Mouse (Mus musculus): ENCODE measurements around the gene Il6. TPM values are rescaled to one million over a fixed set of nuclear protein-coding genes. Genes with fewer than 3 reads are reported as not detected.

The Il6 gene
- polyA plus RNA-seq, 1 experiment from 2014 or later, result not detected

Other genes starting within 250 kb of the Il6 start
- 303 and 309 TPM in 2 replicates for gene Tyms, start 60.5 kb downstream of the Il6 start, polyA plus RNA-seq (2014; fragmentation: Nextera tagmentation; extraction: Ambion mirVana)
- gene Garem2, start 92.0 kb downstream of the Il6 start, polyA plus RNA-seq (2014; fragmentation: Nextera tagmentation; extraction: Ambion mirVana), result 17.2 and 19.8 TPM in 2 replicates
- 3.6 and 4.7 TPM in 2 replicates for gene 3110082J24Rik, start 93.0 kb downstream of the Il6 start, polyA plus RNA-seq (2014; fragmentation: Nextera tagmentation; extraction: Ambion mirVana)
- 93.1 and 97.4 TPM in 2 replicates for gene Hadha, start 142.0 kb downstream of the Il6 start, polyA plus RNA-seq (2014; fragmentation: Nextera tagmentation; extraction: Ambion mirVana)
- gene Hadhb, start 142.1 kb downstream of the Il6 start, polyA plus RNA-seq (2014; fragmentation: Nextera tagmentation; extraction: Ambion mirVana), result 105 and 108 TPM in 2 replicates
- not detected in 2 replicates for gene Adgrf3, start 192.6 kb downstream of the Il6 start, polyA plus RNA-seq (2014; fragmentation: Nextera tagmentation; extraction: Ambion mirVana)
- 22.7 and 24.1 TPM in 2 replicates for gene Selenoi, start 219.5 kb downstream of the Il6 start, polyA plus RNA-seq (2014; fragmentation: Nextera tagmentation; extraction: Ambion mirVana)